Comparison of ENCODE assay signal across 8 mouse cellular contexts in genomic region chr7:79391471-79391870, GRCm38 (mm10). TPM values are rescaled to one million over a fixed set of nuclear protein-coding genes. Genes with fewer than 3 reads are reported as not detected.
DNase-seq lines count a peak whose midpoint lies in the region; ATAC-seq and TF ChIP-seq lines count a peak whose summit lies in the region.

No protein-coding gene starts in this region.

- no peak for DNase-seq in kidney, adult 2 months
- no peak for DNase-seq in kidney, adult 18-20 months
- DNase-seq in hindbrain, embryonic 10.5 days (ENCODE audit: low spot score), result no peak
- peak; percentile 89 for DNase-seq in midbrain, embryonic 11.5 days (ENCODE audit: low spot score, missing footprints)
- DNase-seq in layer of hippocampus, adult 9-11 months, result no peak
- no peak for DNase-seq in left cerebral cortex, adult 18-20 months (ENCODE audit: low spot score in 2 of 2)
- no peak for DNase-seq in cerebellum, postnatal 4 days (ENCODE audit: low spot score in 2 of 2)

- no peaks in the 10 kb centered on the region for H3K9me3 ChIP-seq in hindbrain, embryonic 10.5 days
- H3K9me3 ChIP-seq in midbrain, embryonic 11.5 days (ENCODE audit: control insufficient read depth, low read length), result no peaks in the 10 kb centered on the region

- 6% methylated on average over 3 of the region's 3 CpGs for WGBS in kidney, adult 2 months
- WGBS in bone marrow, adult 2 months, result 5% methylated on average over 3 of the region's 3 CpGs
- 14% methylated on average over 3 of the region's 3 CpGs for WGBS in hindbrain, embryonic 10.5 days
- WGBS in midbrain, embryonic 11.5 days, result 21% methylated on average over 3 of the region's 3 CpGs

- H3K4me3 ChIP-seq in kidney, adult 2 months (ENCODE audit: insufficient read depth, low read depth, low read length), result peak overlapping the region; percentile 84
- H3K4me3 ChIP-seq in bone marrow, adult 2 months (replicated peaks; ENCODE audit: control insufficient read depth, low read depth, low read length), result peak overlapping the region; percentile 81
- H3K4me3 ChIP-seq in hindbrain, embryonic 10.5 days, result peak overlapping the region; percentile 85
- H3K4me3 ChIP-seq in midbrain, embryonic 11.5 days (ENCODE audit: low read depth, low read length), result peak overlapping the region; percentile 62

- ATAC-seq in midbrain, embryonic 11.5 days (ENCODE audit: low FRiP score), result peak; percentile 1; the same call in 1 of the 2 replicates

- TF ChIP-seq CTCF in kidney, adult 2 months (conservative IDR thresholded peaks at IDR 0.05; ENCODE audit: insufficient read depth, insufficient read length, low read depth, low read length), result no peak
- TF ChIP-seq CTCF in bone marrow, adult 2 months (IDR thresholded peaks at IDR 0.05; ENCODE audit: control insufficient read depth, insufficient read depth, low read length), result no peak

- H3K36me3 ChIP-seq in kidney, adult 2 months (ENCODE audit: control insufficient read depth, insufficient read depth, low read length), result no peaks in the 10 kb centered on the region
- peaks cover 5% of the 10 kb centered on the region; the same call in 1 of the 2 replicates for H3K36me3 ChIP-seq in hindbrain, embryonic 10.5 days
- no peaks in the 10 kb centered on the region for H3K36me3 ChIP-seq in midbrain, embryonic 11.5 days (ENCODE audit: control insufficient read depth, insufficient read depth, low read length)

- H3K27me3 ChIP-seq in kidney, adult 2 months (replicated peaks; ENCODE audit: control insufficient read depth, insufficient read depth, low read length), result no peaks in the 10 kb centered on the region
- no peaks in the 10 kb centered on the region for H3K27me3 ChIP-seq in hindbrain, embryonic 10.5 days (ENCODE audit: insufficient read depth, poor library complexity, severe bottlenecking)
- H3K27me3 ChIP-seq in midbrain, embryonic 11.5 days (ENCODE audit: control insufficient read depth, insufficient read depth, low read length), result no peaks in the 10 kb centered on the region

- H3K9ac ChIP-seq in midbrain, embryonic 11.5 days (ENCODE audit: low read length), result peak overlapping the region; percentile 72

- peak overlapping the region; percentile 92 for H3K4me2 ChIP-seq in midbrain, embryonic 11.5 days

- H3K27ac ChIP-seq in kidney, adult 2 months (ENCODE audit: insufficient read depth, low read depth, low read length), result peak overlapping the region; percentile 62; the same call in 1 of the 2 replicates
- H3K27ac ChIP-seq in bone marrow, adult 2 months (ENCODE audit: control insufficient read depth, insufficient read depth, low read depth, low read length, poor library complexity), result no peak overlapping the region
- peak overlapping the region; percentile 98 for H3K27ac ChIP-seq in hindbrain, embryonic 10.5 days
- 0 out of 2 replicates have a peak overlapping the region, but pooled peaks have one; percentile 12 for H3K27ac ChIP-seq in midbrain, embryonic 11.5 days (ENCODE audit: low read depth, low read length)

- H3K4me1 ChIP-seq in kidney, adult 2 months (ENCODE audit: control insufficient read depth, insufficient read depth, low read length), result no peaks in the 10 kb centered on the region; the same call in 1 of the 2 replicates
- peaks cover 1% of the 10 kb centered on the region; the same call in 1 of the 2 replicates for H3K4me1 ChIP-seq in bone marrow, adult 2 months (ENCODE audit: control insufficient read depth, insufficient read depth, low read length)
- H3K4me1 ChIP-seq in hindbrain, embryonic 10.5 days (replicated peaks), result peaks cover 42% of the 10 kb centered on the region
- H3K4me1 ChIP-seq in midbrain, embryonic 11.5 days (ENCODE audit: control insufficient read depth, insufficient read depth, low read length), result peaks cover 3% of the 10 kb centered on the region

- TF ChIP-seq POLR2A in kidney, adult 2 months (IDR thresholded peaks at IDR 0.05; ENCODE audit: low read depth, low read length), result no peak
- no peak for TF ChIP-seq POLR2A in bone marrow, adult 2 months (IDR thresholded peaks at IDR 0.05; ENCODE audit: borderline replicate concordance, control insufficient read depth, low read depth, low read length)

RNA-seq across cellular contexts. Expression of gene Fanci, which starts 0.3 kb away (rescaled TPM):
- polyA plus RNA-seq in kidney, adult 2 months (2012; rRNA removed), result 0.10 and 0.17 TPM in 2 replicates
- polyA plus RNA-seq in bone marrow, adult 2 months (2011; ENCODE audit: insufficient read depth, insufficient read length, low replicate concordance, missing spikeins), result 8.5 and 10.3 TPM in 2 replicates
- polyA plus RNA-seq in hindbrain, embryonic 10.5 days (2016; fragmentation: Nextera tagmentation; extraction: Ambion mirVana), result 16.1 and 19.5 TPM in 2 replicates
- 18.7 and 20.2 TPM in 2 replicates for polyA plus RNA-seq in midbrain, embryonic 11.5 days (2014; fragmentation: Nextera tagmentation; extraction: Ambion mirVana)
- 1 to 10 TPM in 1 of 2 experiments, under 1 TPM in 1; 0.42 to 1.3 TPM for total RNA-seq in left cerebral cortex, adult 18-20 months (2021)

RNA-seq across cellular contexts. Expression of gene Rlbp1, which starts 4.6 kb away (rescaled TPM):
- 0.33 TPM in 1 of 2 replicates, not detected in the other for polyA plus RNA-seq in kidney, adult 2 months (2012; rRNA removed)
- not detected in 2 replicates for polyA plus RNA-seq in bone marrow, adult 2 months (2011; ENCODE audit: insufficient read depth, insufficient read length, low replicate concordance, missing spikeins)
- polyA plus RNA-seq in hindbrain, embryonic 10.5 days (2016; fragmentation: Nextera tagmentation; extraction: Ambion mirVana), result 0.27 and 0.58 TPM in 2 replicates
- polyA plus RNA-seq in midbrain, embryonic 11.5 days (2014; fragmentation: Nextera tagmentation; extraction: Ambion mirVana), result 0.52 and 0.63 TPM in 2 replicates
- total RNA-seq in left cerebral cortex, adult 18-20 months (2021), result 10 to 100 TPM; 24.8 to 27.9 TPM
